Mouse (Mus musculus): ENCODE measurements around the gene Mto1. TPM values are rescaled to one million over a fixed set of nuclear protein-coding genes. Genes with fewer than 3 reads are reported as not detected.

Mto1 gene
- polyA plus RNA-seq (2017; shearing (Covaris generic)) = 10 to 100 TPM; 21.8 to 38.0 TPM

DNA sequence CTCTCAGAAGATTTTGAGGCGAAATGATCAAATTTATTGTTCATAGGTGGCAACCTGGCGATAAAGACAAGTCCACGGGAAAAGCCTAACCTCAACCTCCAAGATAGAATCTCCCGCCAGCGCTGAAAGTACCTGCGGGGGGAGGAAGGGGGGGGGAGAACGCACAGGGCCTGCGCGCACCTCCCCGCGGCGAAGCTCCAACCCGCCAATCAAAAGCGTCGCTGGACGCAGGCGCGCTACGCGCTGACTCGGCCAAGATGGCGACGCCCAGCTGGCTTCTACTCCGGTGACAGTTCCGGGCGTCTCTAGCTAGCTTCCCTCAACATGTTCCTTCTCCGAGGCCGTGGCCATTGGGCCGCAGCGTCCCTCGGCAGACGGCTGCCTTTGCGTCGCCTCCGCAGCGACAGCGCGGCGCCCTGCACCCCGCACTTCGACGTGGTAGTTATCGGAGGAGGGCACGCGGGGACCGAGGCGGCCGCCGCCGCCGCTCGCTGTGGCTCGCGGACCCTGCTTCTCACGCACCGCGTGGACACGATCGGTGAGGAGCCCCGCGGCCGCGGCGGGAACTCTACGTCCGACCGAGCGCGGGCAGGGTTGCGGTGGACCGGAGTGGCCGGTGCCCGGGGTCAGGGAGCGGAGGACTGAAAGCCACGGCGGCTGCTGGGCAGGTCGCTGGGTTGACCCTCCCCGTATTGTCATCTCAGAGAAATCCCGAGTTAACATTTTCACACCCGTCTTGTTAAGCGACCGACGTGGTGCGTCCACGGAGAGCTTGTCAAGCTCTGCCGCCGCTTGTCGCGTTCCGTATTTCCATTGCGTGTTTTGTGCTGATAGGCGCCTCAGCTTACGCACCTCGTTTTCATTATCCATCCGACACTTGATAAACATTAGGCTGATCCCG lies at the start of gene Mto1, which contains the start of gene Gm17324:
Gene Mto1 (plus strand): TSS at position 236 of the 901 bp plus-strand sequence.
Gene Gm17324 (minus strand): TSS at position 814 of the 901 bp plus-strand sequence.

DNA sequence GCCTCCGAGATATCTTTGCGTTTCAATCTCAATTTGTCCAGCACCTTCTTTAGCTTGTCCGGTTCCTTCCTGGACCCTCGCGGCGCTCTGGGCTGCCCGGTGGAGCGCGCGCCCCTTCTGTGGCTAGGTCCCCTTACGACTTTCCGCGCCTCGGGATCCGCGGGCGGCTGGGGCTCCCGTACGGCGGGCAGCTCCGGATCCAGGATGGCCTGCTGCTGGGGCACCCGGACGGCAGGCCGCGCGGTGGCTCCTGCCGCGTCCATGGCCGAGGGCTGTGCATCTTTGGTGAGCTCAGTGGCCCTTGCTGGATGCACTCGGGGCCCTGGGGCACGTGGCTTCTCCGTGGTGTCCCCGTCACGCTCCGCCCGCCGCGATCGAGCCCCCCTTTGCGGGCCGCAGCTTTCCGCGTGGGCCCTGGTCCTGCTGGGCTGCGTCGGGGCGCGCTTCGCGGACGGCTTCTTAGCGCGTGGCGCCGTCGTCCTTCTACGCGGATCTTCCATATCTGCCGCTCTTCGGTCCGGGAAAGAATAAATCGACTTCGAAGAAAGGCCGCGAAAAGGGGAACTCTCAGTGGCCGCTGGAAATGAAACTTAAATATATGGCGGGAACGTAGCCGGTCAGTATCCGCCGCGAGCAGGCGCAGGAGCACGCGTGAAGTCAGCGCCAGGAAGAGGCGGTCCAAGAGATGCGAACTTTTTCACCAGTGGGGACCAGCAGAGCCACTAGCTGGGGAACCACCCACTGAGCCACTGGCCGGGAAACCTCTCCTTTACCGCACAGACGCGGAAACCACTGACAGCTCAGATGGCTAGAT lies 5.2 kb upstream of the Mto1 start, which contains the start of gene Cgas:
Gene Cgas (minus strand): TSS at position 659 of the 814 bp plus-strand sequence.

GRCm38 (mm10) chr9:78488890-78489420 lies 40.9 kb downstream of the Mto1 start, which contains the start of gene Eef1a1:
Gene Eef1a1 (minus strand): TSS chr9:78489151.

Other genes with a start within 250 kb of the Mto1 start
- gene Gsta1, start 217.6 kb upstream of the Mto1 start, polyA plus RNA-seq (2017; shearing (Covaris generic)) = not detected
- gene Gm3776, start 191.1 kb upstream of the Mto1 start, polyA plus RNA-seq (2017; shearing (Covaris generic)) = not detected
- gene Gm10639, start 158.3 kb upstream of the Mto1 start, polyA plus RNA-seq (2017; shearing (Covaris generic)) = not detected
- not detected for gene Omt2a, start 133.4 kb upstream of the Mto1 start, polyA plus RNA-seq (2017; shearing (Covaris generic))
- gene Omt2b, start 120.6 kb upstream of the Mto1 start, polyA plus RNA-seq (2017; shearing (Covaris generic)) = not detected
- not detected for gene Gsta2, start 92.4 kb upstream of the Mto1 start, polyA plus RNA-seq (2017; shearing (Covaris generic))
- under 1 TPM in 1 of 2 experiments, not detected in 1; 0.39 TPM for gene Dppa5a, start 80.0 kb upstream of the Mto1 start, polyA plus RNA-seq (2017; shearing (Covaris generic))
- under 1 TPM in 1 of 2 experiments, not detected in 1; 0.23 TPM for gene Ooep, start 69.5 kb upstream of the Mto1 start, polyA plus RNA-seq (2017; shearing (Covaris generic))
- gene Ddx43, start 52.4 kb upstream of the Mto1 start, polyA plus RNA-seq (2017; shearing (Covaris generic)) = 1 to 10 TPM; 5.6 to 8.2 TPM
- gene Cgas, start 5.0 kb upstream of the Mto1 start, polyA plus RNA-seq (2017; shearing (Covaris generic)) = 1 to 10 TPM; 2.5 to 5.2 TPM
- 1 to 10 TPM in 1 of 2 experiments, under 1 TPM in 1; 0.69 to 1.7 TPM for gene Gm17324, start 578 bp downstream of the Mto1 start, polyA plus RNA-seq (2017; shearing (Covaris generic))
- 1,000 to 10,000 TPM; 3,735 to 5,668 TPM for gene Eef1a1, start 40.9 kb downstream of the Mto1 start, polyA plus RNA-seq (2017; shearing (Covaris generic))
- gene Slc17a5, start 139.8 kb downstream of the Mto1 start, polyA plus RNA-seq (2017; shearing (Covaris generic)) = 10 to 100 TPM; 11.8 to 23.7 TPM
- under 1 TPM; 0.31 to 0.44 TPM for gene Cd109, start 167.3 kb downstream of the Mto1 start, polyA plus RNA-seq (2017; shearing (Covaris generic))